Mouse (Mus musculus): ENCODE results near the gene Ppard. TPM values are rescaled to one million over a fixed set of nuclear protein-coding genes. Genes with fewer than 3 reads are reported as not detected.

Gene Ppard
- polyA plus RNA-seq, 1 experiment from 2014 or later, result 3.6 TPM

- H3K27me3 ChIP-seq, result no peaks in the 10 kb centered on the region
- no peak for ATAC-seq (ENCODE audit: insufficient number of reproducible peaks, low FRiP score, low TSS enrichment, low read depth)
- H3K9me3 ChIP-seq, result no peaks in the 10 kb centered on the region
- peaks cover 28% of the 10 kb centered on the region for H3K4me1 ChIP-seq
- no peak overlapping the region for H3K27ac ChIP-seq
- no peak overlapping the region for H3K4me2 ChIP-seq
- peaks cover 17% of the 10 kb centered on the region for H3K36me3 ChIP-seq
- H3K9ac ChIP-seq, result no peak overlapping the region
- no peak overlapping the region for H3K4me3 ChIP-seq
- 80% methylated on average over 7 of the region's 7 CpGs for WGBS
Measured at GRCm38 (mm10) chr17:28291346-28291745, 58.8 kb downstream of the Ppard start.

- 30% methylated on average over 4 of the region's 4 CpGs for WGBS
- Histone ChIP-seq H3K27me3 (no peaks in the 10 kb centered on the region), H3K4me3 (no peak overlapping the region), H3K4me1 (peaks cover 19% of the 10 kb centered on the region), H3K36me3 (peaks cover 34% of the 10 kb centered on the region), H3K27ac (peak overlapping the region; percentile 52), H3K4me2 (no peak overlapping the region), H3K9me3 (no peaks in the 10 kb centered on the region), H3K9ac (no peak overlapping the region)
- no peak for ATAC-seq (ENCODE audit: insufficient number of reproducible peaks, low FRiP score, low TSS enrichment, low read depth)
Measured at GRCm38 (mm10) chr17:28293716-28294115, 61.2 kb downstream of the Ppard start.

- no peak for ATAC-seq (ENCODE audit: insufficient number of reproducible peaks, low FRiP score, low TSS enrichment, low read depth)
- Histone ChIP-seq H3K4me3 (no peak overlapping the region), H3K36me3 (peaks cover 37% of the 10 kb centered on the region), H3K4me1 (peaks cover 23% of the 10 kb centered on the region), H3K27me3 (no peaks in the 10 kb centered on the region), H3K4me2 (no peak overlapping the region), H3K9me3 (no peaks in the 10 kb centered on the region), H3K27ac (peak overlapping the region; percentile 52), H3K9ac (no peak overlapping the region)
- WGBS, result 67% methylated on average over 17 of the region's 17 CpGs
Measured at GRCm38 (mm10) chr17:28294449-28295333, 62.2 kb downstream of the Ppard start.

GRCm38 (mm10) chr17:28298888-28299287, 66.4 kb downstream of the Ppard start:
- H3K4me2 ChIP-seq, result no peak overlapping the region
- H3K4me1 ChIP-seq, result peaks cover 26% of the 10 kb centered on the region
- no peak for ATAC-seq (ENCODE audit: insufficient number of reproducible peaks, low FRiP score, low TSS enrichment, low read depth)
- WGBS, result 95% methylated on average over 17 of the region's 17 CpGs
- no peak overlapping the region for H3K27ac ChIP-seq
- no peaks in the 10 kb centered on the region for H3K27me3 ChIP-seq
- H3K4me3 ChIP-seq, result no peak overlapping the region
- H3K9ac ChIP-seq, result no peak overlapping the region
- peaks cover 40% of the 10 kb centered on the region for H3K36me3 ChIP-seq
- no peaks in the 10 kb centered on the region for H3K9me3 ChIP-seq

- Histone ChIP-seq H3K9me3 (no peaks in the 10 kb centered on the region), H3K27me3 (no peaks in the 10 kb centered on the region), H3K27ac (no peak overlapping the region), H3K4me1 (peaks cover 17% of the 10 kb centered on the region), H3K4me2 (no peak overlapping the region), H3K4me3 (no peak overlapping the region), H3K36me3 (peaks cover 37% of the 10 kb centered on the region), H3K9ac (no peak overlapping the region)
- WGBS, result 39% methylated on average over 11 of the region's 11 CpGs
- no peak for ATAC-seq (ENCODE audit: insufficient number of reproducible peaks, low FRiP score, low TSS enrichment, low read depth)
Measured at GRCm38 (mm10) chr17:28299669-28300320, 67.3 kb downstream of the Ppard start.

GRCm38 (mm10) chr17:28300323-28300722, 67.8 kb downstream of the Ppard start:
- 54% methylated on average over 9 of the region's 9 CpGs for WGBS
- Histone ChIP-seq H3K9me3 (no peaks in the 10 kb centered on the region), H3K27me3 (no peaks in the 10 kb centered on the region), H3K4me3 (no peak overlapping the region), H3K4me1 (peaks cover 12% of the 10 kb centered on the region; the same call in 1 of the 2 replicates), H3K9ac (no peak overlapping the region), H3K27ac (no peak overlapping the region), H3K36me3 (peaks cover 34% of the 10 kb centered on the region), H3K4me2 (no peak overlapping the region)
- 0 out of 2 replicates have a peak, but pooled peaks have one; percentile 30 for ATAC-seq (ENCODE audit: insufficient number of reproducible peaks, low FRiP score, low TSS enrichment, low read depth)

GRCm38 (mm10) chr17:28300850-28301249, 68.3 kb downstream of the Ppard start:
- H3K9me3 ChIP-seq, result no peaks in the 10 kb centered on the region
- 0 out of 2 replicates have a peak, but pooled peaks cover 11% of the 10 kb centered on the region for H3K4me1 ChIP-seq
- WGBS, result 69% methylated on average over 3 of the region's 3 CpGs
- no peak overlapping the region for H3K4me3 ChIP-seq
- H3K27ac ChIP-seq, result no peak overlapping the region
- H3K27me3 ChIP-seq, result no peaks in the 10 kb centered on the region
- H3K4me2 ChIP-seq, result no peak overlapping the region
- no peak overlapping the region for H3K9ac ChIP-seq
- peaks cover 34% of the 10 kb centered on the region for H3K36me3 ChIP-seq
- no peak for ATAC-seq (ENCODE audit: insufficient number of reproducible peaks, low FRiP score, low TSS enrichment, low read depth)

GRCm38 (mm10) chr17:28305172-28305571, 72.7 kb downstream of the Ppard start:
- no peak overlapping the region for H3K4me2 ChIP-seq
- no peak overlapping the region for H3K9ac ChIP-seq
- H3K9me3 ChIP-seq, result no peaks in the 10 kb centered on the region
- H3K4me1 ChIP-seq, result peaks cover 11% of the 10 kb centered on the region
- no peak overlapping the region for H3K4me3 ChIP-seq
- peaks cover 11% of the 10 kb centered on the region for H3K36me3 ChIP-seq
- WGBS, result 58% methylated on average over 10 of the region's 10 CpGs
- no peak overlapping the region for H3K27ac ChIP-seq
- no peak for ATAC-seq (ENCODE audit: insufficient number of reproducible peaks, low FRiP score, low TSS enrichment, low read depth)
- H3K27me3 ChIP-seq, result no peaks in the 10 kb centered on the region

GRCm38 (mm10) chr17:28308297-28309195, 76.0 kb downstream of the Ppard start:
- no peaks in the 10 kb centered on the region for H3K36me3 ChIP-seq
- WGBS, result 10% methylated on average over 18 of the region's 18 CpGs
- peaks cover 11% of the 10 kb centered on the region for H3K4me1 ChIP-seq
- H3K27me3 ChIP-seq, result no peaks in the 10 kb centered on the region
- 0 out of 2 replicates have a peak overlapping the region, but pooled peaks have one; percentile 20 for H3K4me2 ChIP-seq
- no peak for ATAC-seq (ENCODE audit: insufficient number of reproducible peaks, low FRiP score, low TSS enrichment, low read depth)
- H3K9me3 ChIP-seq, result no peaks in the 10 kb centered on the region
- no peak overlapping the region for H3K9ac ChIP-seq
- peak overlapping the region; percentile 38; the same call in 1 of the 2 replicates for H3K27ac ChIP-seq
- H3K4me3 ChIP-seq, result no peak overlapping the region

GRCm38 (mm10) chr17:28310831-28311230, 78.3 kb downstream of the Ppard start:
- H3K4me3 ChIP-seq, result no peak overlapping the region
- H3K4me2 ChIP-seq, result no peak overlapping the region
- peaks cover 29% of the 10 kb centered on the region for H3K4me1 ChIP-seq
- ATAC-seq (ENCODE audit: insufficient number of reproducible peaks, low FRiP score, low TSS enrichment, low read depth), result no peak
- no peak overlapping the region for H3K27ac ChIP-seq
- peaks cover 3% of the 10 kb centered on the region; the same call in 1 of the 2 replicates for H3K36me3 ChIP-seq
- no peak overlapping the region for H3K9ac ChIP-seq
- H3K27me3 ChIP-seq, result no peaks in the 10 kb centered on the region
- 79% methylated on average over 3 of the region's 3 CpGs for WGBS
- no peaks in the 10 kb centered on the region for H3K9me3 ChIP-seq

- no peak overlapping the region for H3K4me2 ChIP-seq
- no peak overlapping the region for H3K27ac ChIP-seq
- H3K9me3 ChIP-seq, result no peaks in the 10 kb centered on the region
- H3K27me3 ChIP-seq, result no peaks in the 10 kb centered on the region
- WGBS, result 62% methylated on average over 5 of the region's 5 CpGs
- H3K9ac ChIP-seq, result no peak overlapping the region
- H3K36me3 ChIP-seq, result peaks cover 11% of the 10 kb centered on the region
- H3K4me1 ChIP-seq, result peaks cover 29% of the 10 kb centered on the region
- H3K4me3 ChIP-seq, result no peak overlapping the region
- ATAC-seq (ENCODE audit: insufficient number of reproducible peaks, low FRiP score, low TSS enrichment, low read depth), result no peak
Measured at GRCm38 (mm10) chr17:28311366-28312132, 79.0 kb downstream of the Ppard start.

Measured in limb, embryonic 15.5 days (tissue).